Mouse (Mus musculus) liver, embryonic 12.5 days (tissue): ENCODE measurements around the gene Gm44805. TPM values are rescaled to one million over a fixed set of nuclear protein-coding genes. Genes with fewer than 3 reads are reported as not detected.
A peak's percentile ranks its signal among the peaks of the same experiment; 100 is the strongest.

Experiments
- ATAC-seq: fragments of 200-750 bp; cut with Nextera tagmentation; 2 replicates; pipeline ENCODE4 v1.8.0; 2017; ENCODE audit warnings: moderate number of reproducible peaks, mild to moderate bottlenecking, moderate library complexity
- H3K27ac ChIP-seq: fragments of 300-500 bp; sonication (generic); 2 replicates; pipeline ENCODE4 v1.5.1; 2016; ENCODE audit warnings: mild to moderate bottlenecking
- H3K27me3 ChIP-seq: fragments of 300-500 bp; sonication (generic); replicated peaks from 2 replicates; pipeline ENCODE4 v1.6.1; 2016; ENCODE audit warnings: mild to moderate bottlenecking, moderate library complexity
- H3K36me3 ChIP-seq: fragments of 300-500 bp; sonication (generic); 2 replicates; pipeline ENCODE4 v1.6.1; 2016; ENCODE audit warnings: mild to moderate bottlenecking, moderate library complexity
- H3K4me1 ChIP-seq: fragments of 300-500 bp; sonication (generic); 2 replicates; pipeline ENCODE4 v1.6.1; 2016
- H3K4me2 ChIP-seq: fragments of 300-500 bp; sonication (generic); 2 replicates; pipeline ENCODE4 v1.6.1; 2016; ENCODE audit warnings: mild to moderate bottlenecking, moderate library complexity
- H3K4me3 ChIP-seq: fragments of 300-500 bp; sonication (generic); 2 replicates; pipeline ENCODE4 v1.5.1; 2016; ENCODE audit warnings: mild to moderate bottlenecking, moderate library complexity
- H3K9ac ChIP-seq: fragments of 300-500 bp; sonication (generic); 2 replicates; pipeline ENCODE4 v1.6.1; 2016; ENCODE audit warnings: mild to moderate bottlenecking, moderate library complexity
- H3K9me3 ChIP-seq: fragments of 300-500 bp; sonication (generic); replicated peaks from 2 replicates; pipeline ENCODE4 v1.6.1; 2016; ENCODE audit warnings: mild to moderate bottlenecking, moderate library complexity
- WGBS: fragments of 180-500 bp; shearing (Covaris S2); methylation state at CpG from one replicate; pipeline ENCODE4 v1.1.7; 2016; ENCODE audit not compliant: insufficient replicate concordance; 5-methylcytosine and 5-hydroxymethylcytosine counted together
- polyA plus RNA-seq: library from polyadenylated mRNA; unstranded; fragments of >200 nt; fragmentation: Nextera tagmentation; extraction: Ambion mirVana; gene quantifications from 2 replicates; pipeline ENCODE4 v1.2.1, GENCODE M21; 2016

Gene Gm44805
- 2.7 and 4.9 TPM in 2 replicates for polyA plus RNA-seq

GRCm38 (mm10) chr7:19681202-19681694, at the start of gene Gm44805, which contains the start of gene Apoc4:
Gene Gm44805 (minus strand): TSS chr7:19681423.
Gene Apoc4 (minus strand): TSS chr7:19681479.
- Histone ChIP-seq H3K9me3 (no peaks in the 10 kb centered on the region), H3K4me1 (peaks cover 41% of the 10 kb centered on the region)

GRCm38 (mm10) chr7:19726541-19726940, 45.3 kb upstream of the Gm44805 start:
- Histone ChIP-seq H3K4me3 (no peak overlapping the region), H3K27me3 (no peaks in the 10 kb centered on the region), H3K9me3 (no peaks in the 10 kb centered on the region), H3K4me2 (no peak overlapping the region), H3K36me3 (peaks cover 81% of the 10 kb centered on the region), H3K4me1 (peaks cover 14% of the 10 kb centered on the region), H3K9ac (no peak overlapping the region), H3K27ac (no peak overlapping the region)
- WGBS, result 77% methylated on average over 4 of the region's 4 CpGs
- no peak for ATAC-seq

More at GRCm38 (mm10) chr7:19681202-19681694, at the start of gene Gm44805, which contains the start of gene Apoc4:
- H3K9ac ChIP-seq, result no peak within 1 kb of the TSS
- H3K27ac ChIP-seq, result peak within 1 kb of the TSS; percentile 61
- 53% methylated on average over 8 of the region's 8 CpGs for WGBS
- ATAC-seq, result no peak
- no peaks in the 10 kb centered on the region for H3K36me3 ChIP-seq
- no peak within 1 kb of the TSS for H3K4me3 ChIP-seq
- H3K4me2 ChIP-seq, result no peak within 1 kb of the TSS
- H3K27me3 ChIP-seq, result no peaks in the 10 kb centered on the region

GRCm38 (mm10) chr7:19724167-19724566, 42.9 kb upstream of the Gm44805 start:
- no peak overlapping the region for H3K27ac ChIP-seq
- no peak overlapping the region for H3K4me3 ChIP-seq
- H3K9ac ChIP-seq, result no peak overlapping the region
- peaks cover 79% of the 10 kb centered on the region for H3K36me3 ChIP-seq
- H3K4me1 ChIP-seq, result peaks cover 14% of the 10 kb centered on the region
- H3K4me2 ChIP-seq, result no peak overlapping the region
- no peaks in the 10 kb centered on the region for H3K27me3 ChIP-seq
- no peak for ATAC-seq
- no peaks in the 10 kb centered on the region; the same call in 1 of the 2 replicates for H3K9me3 ChIP-seq
- WGBS, result 80% methylated on average over 12 of the region's 12 CpGs

GRCm38 (mm10) chr7:19722754-19723195, 41.6 kb upstream of the Gm44805 start:
- Histone ChIP-seq H3K4me2 (no peak overlapping the region), H3K36me3 (peaks cover 71% of the 10 kb centered on the region), H3K4me3 (no peak overlapping the region), H3K27me3 (no peaks in the 10 kb centered on the region), H3K27ac (no peak overlapping the region), H3K4me1 (peaks cover 14% of the 10 kb centered on the region), H3K9me3 (no peaks in the 10 kb centered on the region; the same call in 1 of the 2 replicates), H3K9ac (no peak overlapping the region)
- WGBS, result 65% methylated on average over 6 of the region's 6 CpGs
- ATAC-seq, result peak; percentile 61; the same call in 1 of the 2 replicates

GRCm38 (mm10) chr7:19719200-19719599, 38.0 kb upstream of the Gm44805 start:
- H3K4me3 ChIP-seq, result no peak overlapping the region
- peaks cover 41% of the 10 kb centered on the region for H3K36me3 ChIP-seq
- no peak for ATAC-seq
- no peaks in the 10 kb centered on the region for H3K27me3 ChIP-seq
- no peaks in the 10 kb centered on the region; the same call in 1 of the 2 replicates for H3K9me3 ChIP-seq
- H3K4me1 ChIP-seq, result peaks cover 36% of the 10 kb centered on the region
- no peak overlapping the region for H3K27ac ChIP-seq
- H3K9ac ChIP-seq, result no peak overlapping the region
- 71% methylated on average over 4 of the region's 4 CpGs for WGBS
- no peak overlapping the region for H3K4me2 ChIP-seq

GRCm38 (mm10) chr7:19718297-19718952, 37.2 kb upstream of the Gm44805 start:
- no peak for ATAC-seq
- Histone ChIP-seq H3K36me3 (peaks cover 45% of the 10 kb centered on the region), H3K27ac (no peak overlapping the region), H3K4me1 (peaks cover 41% of the 10 kb centered on the region), H3K4me3 (no peak overlapping the region), H3K27me3 (no peaks in the 10 kb centered on the region), H3K9me3 (no peaks in the 10 kb centered on the region; the same call in 1 of the 2 replicates), H3K9ac (no peak overlapping the region), H3K4me2 (no peak overlapping the region)
- 77% methylated on average over 5 of the region's 5 CpGs for WGBS

GRCm38 (mm10) chr7:19717346-19717745, 36.1 kb upstream of the Gm44805 start:
- Histone ChIP-seq H3K27ac (no peak overlapping the region), H3K27me3 (no peaks in the 10 kb centered on the region), H3K36me3 (peaks cover 49% of the 10 kb centered on the region), H3K4me3 (no peak overlapping the region), H3K9me3 (no peaks in the 10 kb centered on the region; the same call in 1 of the 2 replicates), H3K4me2 (0 out of 2 replicates have a peak overlapping the region, but pooled peaks have one; percentile 84), H3K4me1 (peaks cover 38% of the 10 kb centered on the region), H3K9ac (no peak overlapping the region)
- 54% methylated on average over 4 of the region's 4 CpGs for WGBS
- no peak for ATAC-seq

- Histone ChIP-seq H3K4me3 (peak overlapping the region; percentile 62), H3K4me1 (peaks cover 37% of the 10 kb centered on the region), H3K9me3 (no peaks in the 10 kb centered on the region; the same call in 1 of the 2 replicates), H3K36me3 (peaks cover 54% of the 10 kb centered on the region), H3K4me2 (peak overlapping the region; percentile 84), H3K9ac (peak overlapping the region; percentile 64), H3K27me3 (no peaks in the 10 kb centered on the region), H3K27ac (peak overlapping the region; percentile 90; the same call in 1 of the 2 replicates)
- 86% methylated on average over 2 of the region's 2 CpGs for WGBS
- no peak for ATAC-seq
These were observed 35.6 kb upstream of the Gm44805 start for GRCm38 (mm10) chr7:19716822-19717221.

GRCm38 (mm10) chr7:19716055-19716682, 34.9 kb upstream of the Gm44805 start:
- Histone ChIP-seq H3K9ac (peak overlapping the region; percentile 64), H3K9me3 (no peaks in the 10 kb centered on the region; the same call in 1 of the 2 replicates), H3K4me2 (peak overlapping the region; percentile 84), H3K27ac (peak overlapping the region; percentile 90), H3K4me1 (peaks cover 37% of the 10 kb centered on the region), H3K4me3 (peak overlapping the region; percentile 62), H3K27me3 (no peaks in the 10 kb centered on the region), H3K36me3 (peaks cover 55% of the 10 kb centered on the region)
- ATAC-seq, result no peak
- WGBS, result 6% methylated on average over 18 of the region's 18 CpGs

- Histone ChIP-seq H3K4me1 (peaks cover 37% of the 10 kb centered on the region), H3K9me3 (no peaks in the 10 kb centered on the region), H3K4me2 (peak within 1 kb of the TSS; percentile 96), H3K36me3 (peaks cover 55% of the 10 kb centered on the region), H3K9ac (peak within 1 kb of the TSS; percentile 89), H3K27ac (peak within 1 kb of the TSS; percentile 90), H3K27me3 (no peaks in the 10 kb centered on the region), H3K4me3 (peak within 1 kb of the TSS; percentile 98)
- under 1% methylated on average over 58 of the region's 59 CpGs for WGBS
- peak; percentile 98 for ATAC-seq
These were observed 34.2 kb upstream of the Gm44805 start, which contains the start of gene Tomm40 for GRCm38 (mm10) chr7:19715239-19716054. Gene Tomm40 (minus strand): TSS chr7:19715438.

GRCm38 (mm10) chr7:19714836-19715235, 33.6 kb upstream of the Gm44805 start:
- H3K4me2 ChIP-seq, result peak overlapping the region; percentile 96
- WGBS, result under 1% methylated on average over 39 of the region's 39 CpGs
- H3K36me3 ChIP-seq, result peaks cover 57% of the 10 kb centered on the region
- H3K27ac ChIP-seq, result peak overlapping the region; percentile 80
- H3K9me3 ChIP-seq, result no peaks in the 10 kb centered on the region
- peak overlapping the region; percentile 89 for H3K9ac ChIP-seq
- no peaks in the 10 kb centered on the region for H3K27me3 ChIP-seq
- H3K4me3 ChIP-seq, result peak overlapping the region; percentile 98
- no peak for ATAC-seq
- peaks cover 37% of the 10 kb centered on the region for H3K4me1 ChIP-seq
